Mouse (Mus musculus): ENCODE results near the gene Il16. TPM values are rescaled to one million over a fixed set of nuclear protein-coding genes. Genes with fewer than 3 reads are reported as not detected.

Gene Il16
- polyA plus RNA-seq, 1 experiment from 2014 or later, result 1.6 TPM

GRCm38 (mm10) chr7:83734246-83734645 lies 11.3 kb downstream of the Il16 start:
- Histone ChIP-seq H3K36me3 (no peaks in the 10 kb centered on the region), H3K4me1 (replicated peaks) (0 out of 2 replicates have a peak, but pooled peaks cover 3% of the 10 kb centered on the region), H3K4me3 (no peak overlapping the region), H3K27me3 (no peaks in the 10 kb centered on the region), H3K4me2 (no peak overlapping the region), H3K9me3 (no peaks in the 10 kb centered on the region), H3K27ac (no peak overlapping the region), H3K9ac (no peak overlapping the region)
- 85% methylated on average over 3 of the region's 3 CpGs for WGBS
- ATAC-seq (ENCODE audit: low FRiP score), result no peak

GRCm38 (mm10) chr7:83732781-83733180 lies 12.7 kb downstream of the Il16 start:
- Histone ChIP-seq H3K27me3 (no peaks in the 10 kb centered on the region), H3K4me3 (no peak overlapping the region), H3K9me3 (no peaks in the 10 kb centered on the region), H3K9ac (no peak overlapping the region), H3K4me1 (replicated peaks) (0 out of 2 replicates have a peak, but pooled peaks cover 3% of the 10 kb centered on the region), H3K27ac (no peak overlapping the region), H3K36me3 (no peaks in the 10 kb centered on the region), H3K4me2 (no peak overlapping the region)
- no peak for ATAC-seq (ENCODE audit: low FRiP score)
- WGBS, result 96% methylated on average over 3 of the region's 3 CpGs

GRCm38 (mm10) chr7:83731961-83732666 lies 13.4 kb downstream of the Il16 start:
- no peaks in the 10 kb centered on the region for H3K36me3 ChIP-seq
- H3K9ac ChIP-seq, result no peak overlapping the region
- 77% methylated on average over 15 of the region's 15 CpGs for WGBS
- H3K4me2 ChIP-seq, result no peak overlapping the region
- no peak overlapping the region for H3K4me3 ChIP-seq
- no peaks in the 10 kb centered on the region for H3K9me3 ChIP-seq
- no peaks in the 10 kb centered on the region for H3K27me3 ChIP-seq
- 0 out of 2 replicates have a peak, but pooled peaks cover 3% of the 10 kb centered on the region for H3K4me1 ChIP-seq (replicated peaks)
- no peak overlapping the region for H3K27ac ChIP-seq
- no peak for ATAC-seq (ENCODE audit: low FRiP score)

- no peaks in the 10 kb centered on the region for H3K9me3 ChIP-seq
- ATAC-seq (ENCODE audit: low FRiP score), result no peak
- no peak overlapping the region for H3K4me3 ChIP-seq
- no peaks in the 10 kb centered on the region for H3K27me3 ChIP-seq
- 0 out of 2 replicates have a peak, but pooled peaks cover 3% of the 10 kb centered on the region for H3K4me1 ChIP-seq (replicated peaks)
- no peak overlapping the region for H3K9ac ChIP-seq
- WGBS, result 90% methylated on average over 6 of the region's 6 CpGs
- no peak overlapping the region for H3K4me2 ChIP-seq
- H3K27ac ChIP-seq, result no peak overlapping the region
- no peaks in the 10 kb centered on the region for H3K36me3 ChIP-seq
Observed at GRCm38 (mm10) chr7:83731297-83731696, 14.2 kb downstream of the Il16 start.

- Histone ChIP-seq H3K27me3 (no peaks in the 10 kb centered on the region), H3K9ac (no peak overlapping the region), H3K36me3 (no peaks in the 10 kb centered on the region), H3K27ac (no peak overlapping the region), H3K9me3 (no peaks in the 10 kb centered on the region), H3K4me3 (no peak overlapping the region), H3K4me1 (replicated peaks) (0 out of 2 replicates have a peak, but pooled peaks cover under 1% of the 10 kb centered on the region), H3K4me2 (no peak overlapping the region)
- ATAC-seq (ENCODE audit: low FRiP score), result no peak
- WGBS, result 79% methylated on average over 5 of the region's 5 CpGs
Observed at GRCm38 (mm10) chr7:83726936-83727632, 18.4 kb downstream of the Il16 start.

- no peaks in the 10 kb centered on the region for H3K4me1 ChIP-seq (replicated peaks)
- no peak overlapping the region for H3K4me2 ChIP-seq
- H3K27ac ChIP-seq, result no peak overlapping the region
- H3K27me3 ChIP-seq, result no peaks in the 10 kb centered on the region
- H3K9me3 ChIP-seq, result no peaks in the 10 kb centered on the region
- H3K36me3 ChIP-seq, result no peaks in the 10 kb centered on the region
- H3K9ac ChIP-seq, result no peak overlapping the region
- no peak for ATAC-seq (ENCODE audit: low FRiP score)
- H3K4me3 ChIP-seq, result no peak overlapping the region
Observed at GRCm38 (mm10) chr7:83725801-83726200, 19.7 kb downstream of the Il16 start.

- Histone ChIP-seq H3K9ac (no peak overlapping the region), H3K27me3 (no peaks in the 10 kb centered on the region), H3K27ac (no peak overlapping the region), H3K4me3 (no peak overlapping the region), H3K36me3 (no peaks in the 10 kb centered on the region), H3K9me3 (no peaks in the 10 kb centered on the region), H3K4me2 (no peak overlapping the region), H3K4me1 (replicated peaks) (no peaks in the 10 kb centered on the region)
- ATAC-seq (ENCODE audit: low FRiP score), result no peak
- WGBS, result 59% methylated on average over 2 of the region's 2 CpGs
Observed at GRCm38 (mm10) chr7:83724541-83724940, 21.0 kb downstream of the Il16 start.

- Histone ChIP-seq H3K27me3 (no peaks in the 10 kb centered on the region), H3K9ac (no peak overlapping the region), H3K4me2 (no peak overlapping the region), H3K4me3 (no peak overlapping the region), H3K27ac (no peak overlapping the region), H3K4me1 (replicated peaks) (no peaks in the 10 kb centered on the region), H3K9me3 (no peaks in the 10 kb centered on the region), H3K36me3 (no peaks in the 10 kb centered on the region)
- ATAC-seq (ENCODE audit: low FRiP score), result no peak
Observed at GRCm38 (mm10) chr7:83723954-83724353, 21.6 kb downstream of the Il16 start.

GRCm38 (mm10) chr7:83723221-83723620 lies 22.3 kb downstream of the Il16 start:
- Histone ChIP-seq H3K27me3 (no peaks in the 10 kb centered on the region), H3K9me3 (no peaks in the 10 kb centered on the region), H3K4me2 (no peak overlapping the region), H3K36me3 (no peaks in the 10 kb centered on the region), H3K27ac (no peak overlapping the region), H3K9ac (no peak overlapping the region), H3K4me1 (replicated peaks) (no peaks in the 10 kb centered on the region), H3K4me3 (no peak overlapping the region)
- no peak for ATAC-seq (ENCODE audit: low FRiP score)
- WGBS, result 91% methylated on average over 8 of the region's 8 CpGs

- 89% methylated on average over 14 of the region's 14 CpGs for WGBS
- H3K9me3 ChIP-seq, result no peaks in the 10 kb centered on the region
- H3K36me3 ChIP-seq, result no peaks in the 10 kb centered on the region
- H3K4me3 ChIP-seq, result no peak overlapping the region
- no peaks in the 10 kb centered on the region for H3K27me3 ChIP-seq
- no peak for ATAC-seq (ENCODE audit: low FRiP score)
- H3K27ac ChIP-seq, result no peak overlapping the region
- H3K9ac ChIP-seq, result no peak overlapping the region
- H3K4me2 ChIP-seq, result no peak overlapping the region
- H3K4me1 ChIP-seq (replicated peaks), result no peaks in the 10 kb centered on the region
Observed at GRCm38 (mm10) chr7:83722485-83722884, 23.0 kb downstream of the Il16 start.

GRCm38 (mm10) chr7:83720231-83720630 lies 25.3 kb downstream of the Il16 start:
- no peak overlapping the region for H3K9ac ChIP-seq
- no peaks in the 10 kb centered on the region for H3K27me3 ChIP-seq
- H3K4me3 ChIP-seq, result no peak overlapping the region
- 0 out of 2 replicates have a peak, but pooled peaks cover 4% of the 10 kb centered on the region for H3K9me3 ChIP-seq
- WGBS, result 90% methylated on average over 8 of the region's 8 CpGs
- no peak overlapping the region for H3K27ac ChIP-seq
- ATAC-seq (ENCODE audit: low FRiP score), result no peak
- no peaks in the 10 kb centered on the region for H3K36me3 ChIP-seq
- no peaks in the 10 kb centered on the region for H3K4me1 ChIP-seq (replicated peaks)
- no peak overlapping the region for H3K4me2 ChIP-seq

GRCm38 (mm10) chr7:83717021-83717725 lies 28.4 kb downstream of the Il16 start:
- no peaks in the 10 kb centered on the region for H3K4me1 ChIP-seq (replicated peaks)
- H3K27me3 ChIP-seq, result no peaks in the 10 kb centered on the region
- no peak overlapping the region for H3K4me2 ChIP-seq
- 0 out of 2 replicates have a peak, but pooled peaks cover 5% of the 10 kb centered on the region for H3K9me3 ChIP-seq
- ATAC-seq (ENCODE audit: low FRiP score), result no peak
- H3K4me3 ChIP-seq, result no peak overlapping the region
- no peak overlapping the region for H3K9ac ChIP-seq
- no peaks in the 10 kb centered on the region for H3K36me3 ChIP-seq
- 69% methylated on average over 5 of the region's 5 CpGs for WGBS
- no peak overlapping the region for H3K27ac ChIP-seq
